Mouse (Mus musculus): ENCODE data around the gene Lad1.

- no peak for TF ChIP-seq CTCF (conservative IDR thresholded peaks at IDR 0.05; ENCODE audit: low read length)
- TF ChIP-seq NANOG (IDR thresholded peaks at IDR 0.05; ENCODE audit: borderline replicate concordance, low read length): no peak
These were observed 38.9 kb downstream of the Lad1 start for GRCm38 (mm10) chr1:135857137-135857775.
